Mouse (Mus musculus): ENCODE measurements at regions not wholly inside any gene's neighbourhood (a gene's known extent, or its start where the extent isn't known, plus 50 kb on each side); places are given as distances from the start of the nearest gene placed in this dataset.

- no peak for TF ChIP-seq CTCF (IDR thresholded peaks at IDR 0.05)
- no peak for TF ChIP-seq EP300 (IDR thresholded peaks at IDR 0.05)
Measured at GRCm38 (mm10) chr4:84092509-84092908, 567.2 kb downstream of the Ccdc171 start.

Data from lung, postnatal 0 days (tissue).